Mouse (Mus musculus) bone marrow macrophage, adult 2 months (primary cell): ENCODE results near the gene Ibsp. TPM values are rescaled to one million over a fixed set of nuclear protein-coding genes. Genes with fewer than 3 reads are reported as not detected.

ENCODE experiments used
- H3K27ac ChIP-seq: 2 replicates; pipeline ENCODE4 v1.5.1; 2012; ENCODE audit warnings: low read depth, low read length; ENCODE audit not compliant: insufficient read depth
- H3K4me1 ChIP-seq: 2 replicates; pipeline ENCODE4 v1.6.1; 2012; ENCODE audit warnings: low read length; ENCODE audit not compliant: control insufficient read depth, insufficient read depth
- H3K4me3 ChIP-seq: 2 replicates; pipeline ENCODE4 v1.5.1; 2012; ENCODE audit warnings: mild to moderate bottlenecking, low read length, moderate library complexity; ENCODE audit not compliant: insufficient read depth
- CTCF ChIP-seq: IDR thresholded peaks from 2 replicates; pipeline ENCODE4 v1.5.1; 2012; ENCODE audit warnings: low read depth, mild to moderate bottlenecking, low read length, moderate library complexity
- POLR2A ChIP-seq: IDR thresholded peaks from 2 replicates; pipeline ENCODE4 v1.6.1; 2012; ENCODE audit warnings: mild to moderate bottlenecking, low read depth, low read length, borderline replicate concordance
- polyA plus RNA-seq: library from polyadenylated mRNA; stranded (reverse); fragments of >200 nt; gene quantifications from 2 replicates; pipeline ENCODE4 v1.2.4, GENCODE M21; 2012; ENCODE audit not compliant: missing spikeins, insufficient read depth, insufficient read length

Gene Ibsp
- polyA plus RNA-seq, 1 experiment = not detected

DNA sequence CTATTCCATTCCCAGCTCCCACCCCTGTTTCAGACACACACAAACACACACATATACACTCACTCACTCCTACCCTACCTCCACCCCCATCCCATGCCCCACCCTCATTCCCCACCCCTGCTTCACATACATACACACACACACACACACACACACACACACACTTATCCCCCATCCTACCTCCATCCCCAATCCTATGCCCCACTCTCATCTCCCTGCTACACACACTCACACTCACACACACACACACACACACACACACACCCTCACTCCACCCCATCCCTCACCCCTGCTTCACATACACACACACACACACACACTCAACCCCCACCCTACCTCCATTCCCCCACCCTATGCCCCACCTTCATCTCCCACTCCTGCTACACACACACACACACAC is 28.9 kb downstream of the Ibsp start:
- H3K27ac ChIP-seq = no peak overlapping the region
- no peaks in the 10 kb centered on the region for H3K4me1 ChIP-seq
- no peak for TF ChIP-seq CTCF
- no peak for TF ChIP-seq POLR2A
- no peak overlapping the region for H3K4me3 ChIP-seq

- TF ChIP-seq POLR2A (no peak), CTCF (no peak)
- Histone ChIP-seq H3K27ac (no peak overlapping the region), H3K4me1 (0 out of 2 replicates have a peak, but pooled peaks cover 2% of the 10 kb centered on the region), H3K4me3 (no peak overlapping the region)
Measured at GRCm38 (mm10) chr5:104328317-104328850, 29.4 kb downstream of the Ibsp start.

DNA sequence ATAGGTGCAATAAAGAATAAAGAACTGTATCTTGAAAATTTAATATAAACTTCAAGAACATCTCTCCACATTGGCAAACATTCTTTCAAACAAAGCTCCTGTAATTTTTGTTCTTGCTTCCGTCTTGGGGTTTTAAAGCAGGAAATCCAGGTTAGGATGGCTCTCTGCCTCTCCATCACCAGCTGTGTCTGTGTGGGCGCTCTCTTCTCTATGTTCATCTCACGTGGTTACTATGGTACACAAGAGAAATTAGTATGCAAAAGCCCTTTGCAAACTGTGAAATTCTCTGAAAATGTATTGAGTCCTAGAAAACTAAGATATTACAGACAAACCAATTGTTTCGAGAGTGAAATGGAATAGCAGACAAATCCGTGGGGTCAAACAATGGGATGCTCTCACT is 30.4 kb downstream of the Ibsp start:
- 0 out of 2 replicates have a peak, but pooled peaks cover 2% of the 10 kb centered on the region for H3K4me1 ChIP-seq
- no peak overlapping the region for H3K4me3 ChIP-seq
- no peak overlapping the region for H3K27ac ChIP-seq
- no peak for TF ChIP-seq CTCF
- no peak for TF ChIP-seq POLR2A

DNA sequence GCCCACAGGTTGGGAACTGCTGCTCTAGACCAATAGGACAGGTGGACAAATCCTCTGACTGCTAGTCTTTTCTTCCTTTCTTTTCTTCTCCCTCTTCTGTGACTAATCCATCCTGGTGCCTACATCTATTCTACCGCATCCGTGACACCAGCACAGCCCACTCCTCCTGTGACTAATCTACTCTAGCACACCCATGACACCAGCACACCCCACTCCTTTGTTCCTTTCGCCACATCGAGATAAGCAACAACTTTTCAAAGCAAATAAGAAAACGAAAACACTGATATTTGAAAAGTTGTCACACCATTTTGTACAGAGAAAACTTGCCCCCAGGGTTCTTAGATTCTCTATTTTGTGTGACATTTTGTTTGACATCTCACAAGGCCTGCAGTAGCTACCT is 31.1 kb downstream of the Ibsp start:
- H3K27ac ChIP-seq = no peak overlapping the region
- H3K4me1 ChIP-seq = 0 out of 2 replicates have a peak, but pooled peaks cover 2% of the 10 kb centered on the region
- TF ChIP-seq POLR2A (no peak), CTCF (no peak)
- no peak overlapping the region for H3K4me3 ChIP-seq

GRCm38 (mm10) chr5:104332296-104332695 is 33.3 kb downstream of the Ibsp start:
- no peak for TF ChIP-seq POLR2A
- H3K4me3 ChIP-seq = no peak overlapping the region
- H3K27ac ChIP-seq = no peak overlapping the region
- 0 out of 2 replicates have a peak, but pooled peaks cover 2% of the 10 kb centered on the region for H3K4me1 ChIP-seq

GRCm38 (mm10) chr5:104333231-104333640 is 34.3 kb downstream of the Ibsp start:
- Histone ChIP-seq H3K4me1 (0 out of 2 replicates have a peak, but pooled peaks cover 2% of the 10 kb centered on the region), H3K27ac (no peak overlapping the region), H3K4me3 (no peak overlapping the region)
- TF ChIP-seq CTCF = no peak

DNA sequence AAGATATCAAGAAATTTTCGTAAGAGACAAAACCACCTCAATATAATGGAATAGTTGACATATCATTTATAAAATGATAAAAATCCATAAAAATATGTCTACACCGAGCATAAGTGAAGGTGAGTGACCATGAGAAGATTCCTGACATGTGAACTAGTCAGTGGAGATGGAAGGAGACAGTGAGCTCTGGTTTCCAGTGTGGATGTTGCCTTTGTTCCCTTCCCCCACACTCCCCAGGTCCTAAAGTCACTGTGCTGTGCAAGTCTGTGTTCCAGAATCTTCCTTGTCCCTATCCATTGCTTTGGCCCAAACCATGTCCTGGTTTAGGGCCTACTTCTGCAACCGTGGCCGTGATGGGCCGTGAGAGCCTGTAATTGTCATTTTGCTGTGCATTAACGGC is 34.7 kb downstream of the Ibsp start:
- Histone ChIP-seq H3K4me3 (no peak overlapping the region), H3K27ac (no peak overlapping the region), H3K4me1 (0 out of 2 replicates have a peak, but pooled peaks cover 2% of the 10 kb centered on the region)
- TF ChIP-seq POLR2A (no peak), CTCF (no peak)

GRCm38 (mm10) chr5:104334516-104334915 is 35.5 kb downstream of the Ibsp start:
- H3K27ac ChIP-seq = no peak overlapping the region
- TF ChIP-seq POLR2A (no peak), CTCF (no peak)
- 0 out of 2 replicates have a peak, but pooled peaks cover 2% of the 10 kb centered on the region for H3K4me1 ChIP-seq
- H3K4me3 ChIP-seq = no peak overlapping the region

DNA sequence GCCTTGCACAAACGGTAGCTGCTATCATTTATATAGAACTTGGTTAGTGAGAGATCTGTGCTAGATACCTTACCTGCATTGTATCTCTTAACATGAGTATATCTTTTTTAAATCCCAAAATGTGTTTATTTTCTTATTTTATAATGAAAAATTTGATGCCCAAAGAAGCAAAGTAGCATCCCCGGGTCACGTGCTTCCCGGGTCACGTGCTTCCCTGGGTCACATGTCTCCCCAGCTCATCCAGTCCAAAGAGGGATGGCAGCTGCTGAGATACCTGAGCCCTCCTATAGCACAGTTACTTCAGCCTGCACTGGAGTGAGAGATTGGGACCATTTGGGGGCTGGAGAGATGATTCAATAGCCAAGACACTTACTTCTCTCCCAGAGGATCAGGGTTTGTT is 37.0 kb downstream of the Ibsp start:
- Histone ChIP-seq H3K4me1 (0 out of 2 replicates have a peak, but pooled peaks cover 2% of the 10 kb centered on the region), H3K27ac (no peak overlapping the region), H3K4me3 (no peak overlapping the region)
- TF ChIP-seq POLR2A (no peak), CTCF (no peak)

- Histone ChIP-seq H3K4me1 (0 out of 2 replicates have a peak, but pooled peaks cover 2% of the 10 kb centered on the region), H3K27ac (no peak overlapping the region), H3K4me3 (no peak overlapping the region)
- no peak for TF ChIP-seq CTCF
- no peak for TF ChIP-seq POLR2A
Measured at GRCm38 (mm10) chr5:104337491-104337890, 38.5 kb downstream of the Ibsp start.
